Mouse (Mus musculus) MEL (cell line): ENCODE measurements around the gene Misp.
A peak's percentile ranks its signal among the peaks of the same experiment; 100 is the strongest.

ENCODE experiments used
- CTCF ChIP-seq, 3 experiments: IDR thresholded peaks in 2 of 3; conservative IDR thresholded peaks in 1 of 3; 2 replicates each; pipeline ENCODE4 v1.5.1; 2011 to 2012; ENCODE audit warnings: low read length in 3 of 3, low read depth in 2 of 3, mild to moderate bottlenecking in 2 of 3, improper control_type of control experiment in 1 of 3, inconsistent platforms in 1 of 3, mixed read lengths in 1 of 3, moderate library complexity in 1 of 3; ENCODE audit not compliant: control insufficient read depth in 1 of 3, insufficient read depth in 1 of 3, poor library complexity in 1 of 3, severe bottlenecking in 1 of 3
- EP300 ChIP-seq, 2 experiments: IDR thresholded peaks; 2 replicates each; pipeline ENCODE4 v1.6.1; 2011; ENCODE audit warnings: improper control_type of control experiment in 2 of 2, low read length in 2 of 2, low read depth in 1 of 2, mild to moderate bottlenecking in 1 of 2
- HCFC1 ChIP-seq: IDR thresholded peaks from 2 replicates; pipeline ENCODE4 v1.6.1; 2012; ENCODE audit warnings: low read depth, mild to moderate bottlenecking, inconsistent platforms, low read length, improper control_type of control experiment, moderate library complexity
- MAFK ChIP-seq: IDR thresholded peaks from 2 replicates; pipeline ENCODE4 v1.6.1; 2011; ENCODE audit warnings: low read depth, mild to moderate bottlenecking, low read length, improper control_type of control experiment, borderline replicate concordance
- MXI1 ChIP-seq: IDR thresholded peaks from 2 replicates; pipeline ENCODE4 v1.6.1; 2011; ENCODE audit warnings: mild to moderate bottlenecking, low read depth, low read length, improper control_type of control experiment
- POLR2A ChIP-seq, 2 experiments: IDR thresholded peaks; 2 replicates each; pipeline ENCODE4 v1.6.1; 2011 to 2012; ENCODE audit warnings: low read length in 2 of 2, mild to moderate bottlenecking in 2 of 2, control low read depth in 1 of 2, improper control_type of control experiment in 1 of 2, low read depth in 1 of 2, moderate library complexity in 1 of 2; ENCODE audit not compliant: control insufficient read depth in 1 of 2, insufficient read depth in 1 of 2, poor library complexity in 1 of 2
- UBTF ChIP-seq: IDR thresholded peaks from 2 replicates; pipeline ENCODE4 v1.6.1; 2012; ENCODE audit warnings: low read depth, mild to moderate bottlenecking, inconsistent platforms, low read length, improper control_type of control experiment, moderate library complexity, borderline replicate concordance; ENCODE audit not compliant: insufficient read depth
- ZNF384 ChIP-seq: IDR thresholded peaks from 2 replicates; pipeline ENCODE4 v1.6.1; 2012; ENCODE audit warnings: low read depth, mild to moderate bottlenecking, inconsistent platforms, low read length, improper control_type of control experiment

- TF ChIP-seq CTCF (IDR thresholded peaks at IDR 0.05 in 2 of 3, conservative IDR thresholded peaks at IDR 0.05 in 1 of 3; ENCODE audit: control insufficient read depth in 1 of 3, insufficient read depth in 1 of 3, low read depth in 2 of 3, low read length in 3 of 3, poor library complexity in 1 of 3, severe bottlenecking in 1 of 3) (peak; percentile 33 to 61 (median 52)), HCFC1 (no peak), POLR2A (IDR thresholded peaks at IDR 0.05; ENCODE audit: control insufficient read depth in 1 of 2, insufficient read depth in 1 of 2, low read depth in 1 of 2, low read length in 2 of 2, poor library complexity in 1 of 2) (no peak), EP300 (IDR thresholded peaks at IDR 0.05; ENCODE audit: low read depth in 1 of 2, low read length in 2 of 2) (no peak), ZNF384 (no peak), MAFK (no peak), UBTF (no peak), MXI1 (no peak)
These were observed 3.7 kb upstream of the Misp start for GRCm38 (mm10) chr10:79817111-79817510.
